Mouse (Mus musculus) spleen, adult 2 months (tissue): ENCODE measurements around the gene Mblac2.

Experiments
- CTCF ChIP-seq: fragments of 200-500 bp; IDR thresholded peaks from 2 replicates; pipeline ENCODE4 v1.5.1; 2011; ENCODE audit warnings: mild to moderate bottlenecking, inconsistent platforms; ENCODE audit not compliant: insufficient read depth, insufficient read length, insufficient replicate concordance; ENCODE audit errors: extremely low read depth
- POLR2A ChIP-seq: fragments of 200-500 bp; IDR thresholded peaks from 2 replicates; pipeline ENCODE4 v1.6.1; 2011; ENCODE audit warnings: low read depth, low read length, inconsistent platforms

GRCm38 (mm10) chr13:81736606-81737005 lies 25.5 kb downstream of the Mblac2 start:
- TF ChIP-seq CTCF: no peak
- no peak for TF ChIP-seq POLR2A
